Mouse (Mus musculus): ENCODE measurements around the gene Plcd1.

GRCm38 (mm10) chr9:119088148-119088801 is 5.0 kb downstream of the Plcd1 start:
- TF ChIP-seq CTCF (IDR thresholded peaks at IDR 0.05; ENCODE audit: low read depth) (no peak), EP300 (IDR thresholded peaks at IDR 0.05; ENCODE audit: low read depth) (no peak)

Measured in heart, postnatal 0 days (tissue).